Mouse (Mus musculus) heart, embryonic 14.5 days (tissue): Measurements from ENCODE around the gene Lbhd1. TPM values are rescaled to one million over a fixed set of nuclear protein-coding genes. Genes with fewer than 3 reads are reported as not detected.
"Not testable (repeated sequence)": the region's sequence is repeated elsewhere in the genome, so short reads cannot be mapped to it uniquely, and the experiment has no call there.

Experiments used
- ATAC-seq: fragments of 200-750 bp; cut with Nextera tagmentation; 2 replicates; pipeline ENCODE4 v1.8.0; 2017; ENCODE audit warnings: low read depth, moderate TSS enrichment; ENCODE audit not compliant: insufficient number of reproducible peaks, insufficient read depth, low FRiP score
- H3K27ac ChIP-seq, 2 experiments: fragments of 200-500 bp in 1 of 2; fragments of 300-500 bp in 1 of 2; sonication (generic) in 1 of 2; replicated peaks in 1 of 2; 2 replicates each; pipeline ENCODE4 v1.5.1; 2012 to 2014; ENCODE audit warnings: low read depth in 2 of 2, low read length in 2 of 2, control low read depth in 1 of 2, mild to moderate bottlenecking in 1 of 2, mixed read lengths in 1 of 2; ENCODE audit not compliant: control insufficient read depth in 1 of 2, insufficient read depth in 1 of 2
- H3K27me3 ChIP-seq: fragments of 300-500 bp; sonication (generic); 2 replicates; pipeline ENCODE4 v1.6.1; 2014; ENCODE audit warnings: mild to moderate bottlenecking, low read length, control low read depth; ENCODE audit not compliant: control insufficient read depth, insufficient read depth
- H3K36me3 ChIP-seq: fragments of 300-500 bp; sonication (generic); 2 replicates; pipeline ENCODE4 v1.6.1; 2014; ENCODE audit warnings: mild to moderate bottlenecking, control low read depth, low read length, mixed read lengths; ENCODE audit not compliant: control insufficient read depth, insufficient read depth
- H3K4me1 ChIP-seq, 2 experiments: fragments of 200-500 bp in 1 of 2; fragments of 300-500 bp in 1 of 2; sonication (generic) in 1 of 2; 2 replicates each; pipeline ENCODE4 v1.6.1; 2012 to 2014; ENCODE audit warnings: low read length in 2 of 2, control low read depth in 1 of 2, mixed read lengths in 1 of 2; ENCODE audit not compliant: control insufficient read depth in 2 of 2, insufficient read depth in 2 of 2
- H3K4me2 ChIP-seq: fragments of 300-500 bp; sonication (generic); 2 replicates; pipeline ENCODE4 v1.6.1; 2014; ENCODE audit warnings: mild to moderate bottlenecking, low read length
- H3K4me3 ChIP-seq, 2 experiments: fragments of 200-500 bp in 1 of 2; fragments of 300-500 bp in 1 of 2; sonication (generic) in 1 of 2; 2 replicates each; pipeline ENCODE4 v1.5.1; 2012 to 2014; ENCODE audit warnings: low read length in 2 of 2, mild to moderate bottlenecking in 2 of 2, control low read depth in 1 of 2, low read depth in 1 of 2, moderate library complexity in 1 of 2; ENCODE audit not compliant: control insufficient read depth in 1 of 2, insufficient read depth in 1 of 2
- H3K9ac ChIP-seq: fragments of 300-500 bp; sonication (generic); 2 replicates; pipeline ENCODE4 v1.6.1; 2014; ENCODE audit warnings: mild to moderate bottlenecking, low read length
- H3K9me3 ChIP-seq: fragments of 300-500 bp; sonication (generic); 2 replicates; pipeline ENCODE4 v1.6.1; 2016; ENCODE audit warnings: low read length, control low read depth; ENCODE audit not compliant: control insufficient read depth
- WGBS: fragments of 180-500 bp; shearing (Covaris S2); extraction: QIAGEN DNeasy Blood & Tissue Kit; methylation state at CpG from one replicate; pipeline ENCODE4 v1.1.7; 2014; 5-methylcytosine and 5-hydroxymethylcytosine counted together
- polyA plus RNA-seq: library from polyadenylated mRNA; unstranded; fragments of >200 nt; fragmentation: Nextera tagmentation; extraction: Ambion mirVana; gene quantifications from 2 replicates; pipeline ENCODE4 v1.2.1, GENCODE M21; 2014

The Lbhd1 gene
- polyA plus RNA-seq, 1 experiment from 2014 or later = 51.5 TPM

DNA sequence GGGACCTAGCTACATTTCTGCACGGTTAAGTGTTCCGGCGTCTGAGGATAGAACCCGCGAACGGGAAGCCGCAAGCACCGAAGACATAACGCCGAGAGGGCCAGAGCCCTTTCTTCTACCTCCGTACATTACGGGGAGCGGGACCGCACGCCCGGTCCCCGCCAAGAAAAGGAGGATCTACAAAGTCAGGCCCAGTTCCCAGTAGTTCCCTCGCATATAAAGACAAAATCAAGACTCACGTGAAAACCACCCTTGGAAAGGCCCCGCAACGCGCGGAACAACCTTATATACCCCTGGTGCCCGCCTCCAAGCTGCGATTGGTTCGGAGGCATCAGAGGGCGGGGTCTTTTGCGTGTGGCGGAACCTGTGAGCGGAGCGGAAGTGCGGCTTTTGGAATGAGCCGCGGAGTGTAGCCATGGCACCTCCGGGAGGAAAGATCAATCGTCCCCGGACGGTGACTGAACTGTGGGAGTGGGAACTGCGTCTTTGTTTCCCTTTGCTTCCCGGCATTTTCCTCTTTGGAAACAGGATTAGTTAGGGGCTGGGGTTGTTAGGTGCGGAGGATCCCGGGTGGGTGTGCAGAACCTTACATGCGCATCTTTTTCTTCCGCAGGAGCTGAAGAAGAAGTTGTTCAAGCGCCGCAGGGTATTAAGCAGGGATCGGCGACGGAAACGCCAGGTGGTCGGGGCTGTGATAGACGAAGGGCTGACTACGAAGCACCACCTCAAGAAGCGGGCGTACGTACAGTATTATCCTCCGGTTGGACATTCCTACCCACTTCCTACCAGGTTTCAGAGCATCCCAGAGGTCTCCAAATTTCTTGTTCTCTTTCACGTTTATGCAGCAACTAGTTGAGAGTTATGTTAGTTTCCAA lies 5.2 kb downstream of the Lbhd1 start, which contains the start of the genes 1810009A15Rik and Gm49416:
1810009A15Rik (plus strand) TSS at position 343 of the 875 bp plus-strand sequence.
Gm49416 (plus strand) TSS at position 416 of the 875 bp plus-strand sequence.
- H3K27me3 ChIP-seq = no peaks in the 10 kb centered on the region
- H3K27ac ChIP-seq = peak within 1 kb of the TSS; percentile 66 to 82
- H3K9me3 ChIP-seq = no peaks in the 10 kb centered on the region
- WGBS = under 1% methylated on average over 58 of the region's 58 CpGs
- peaks cover 13% of the 10 kb centered on the region for H3K36me3 ChIP-seq
- H3K9ac ChIP-seq = peak within 1 kb of the TSS; percentile 90
- peak within 1 kb of the TSS; percentile 78 to 82 for H3K4me3 ChIP-seq
- H3K4me2 ChIP-seq = peak within 1 kb of the TSS; percentile 90
- ATAC-seq = peak; percentile 88
- H3K4me1 ChIP-seq = peaks cover 4 to 15% of the 10 kb centered on the region in 2 experiments

DNA sequence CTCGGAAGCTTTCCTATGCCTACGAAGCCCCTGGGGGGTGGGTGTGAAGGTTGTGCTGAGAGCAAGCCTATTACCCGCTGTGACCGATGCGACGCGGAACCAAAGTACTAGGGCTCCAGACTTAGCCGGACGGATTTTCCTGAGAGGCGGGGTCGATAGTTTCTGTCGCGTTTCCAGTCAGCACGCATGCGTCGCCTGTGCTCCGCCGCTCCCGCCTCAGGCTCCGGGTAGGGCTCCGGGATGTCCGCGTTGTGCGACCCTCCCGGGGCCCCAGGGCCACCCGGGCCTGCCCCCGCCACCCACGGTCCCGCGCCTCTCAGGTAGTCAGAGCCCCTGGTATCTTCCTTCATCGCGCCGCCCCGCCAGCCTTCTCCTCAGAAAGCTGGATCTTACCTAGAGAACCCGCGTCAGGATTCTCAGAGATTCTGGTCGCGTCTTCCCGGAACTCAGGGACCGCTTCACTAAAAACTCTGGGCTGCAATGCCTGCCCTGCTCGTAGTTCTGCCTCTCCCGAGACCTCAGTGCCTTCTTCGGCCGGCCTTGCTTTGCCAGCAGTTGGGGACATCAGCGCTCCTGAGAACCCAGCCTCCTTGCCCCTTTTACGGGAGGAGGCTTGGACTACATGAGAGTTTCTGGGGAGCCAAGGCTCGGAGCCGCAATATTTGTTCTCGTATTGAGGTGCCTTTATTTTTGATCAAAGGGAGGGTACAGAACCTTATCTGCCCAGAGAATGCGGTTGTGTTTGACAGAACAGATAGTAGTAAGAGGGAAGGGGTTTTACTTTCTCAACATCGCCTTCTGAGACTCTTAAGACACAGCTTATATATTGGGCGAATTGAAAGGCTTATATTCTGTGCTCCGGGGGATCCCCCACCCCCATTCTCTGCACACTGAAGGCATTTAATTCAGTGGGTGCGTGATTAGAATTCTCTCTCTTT lies 9.6 kb downstream of the Lbhd1 start, which contains the start of gene Ints5:
Ints5 (plus strand) TSS at position 177 of the 938 bp plus-strand sequence.
- H3K9ac ChIP-seq = peak within 1 kb of the TSS; percentile 96
- H3K4me2 ChIP-seq = peak within 1 kb of the TSS; percentile 82
- 2% methylated on average over 54 of the region's 54 CpGs for WGBS
- H3K36me3 ChIP-seq = peaks cover 40% of the 10 kb centered on the region
- peak; percentile 54; the same call in 1 of the 2 replicates for ATAC-seq
- no peaks in the 10 kb centered on the region for H3K27me3 ChIP-seq
- no peaks in the 10 kb centered on the region for H3K9me3 ChIP-seq
- peak within 1 kb of the TSS; percentile 90 to 92 for H3K4me3 ChIP-seq
- H3K4me1 ChIP-seq = peaks cover 8 to 19% of the 10 kb centered on the region in 2 experiments; a peak in 3 of 4 replicates
- H3K27ac ChIP-seq = peak within 1 kb of the TSS; percentile 67 to 85

DNA sequence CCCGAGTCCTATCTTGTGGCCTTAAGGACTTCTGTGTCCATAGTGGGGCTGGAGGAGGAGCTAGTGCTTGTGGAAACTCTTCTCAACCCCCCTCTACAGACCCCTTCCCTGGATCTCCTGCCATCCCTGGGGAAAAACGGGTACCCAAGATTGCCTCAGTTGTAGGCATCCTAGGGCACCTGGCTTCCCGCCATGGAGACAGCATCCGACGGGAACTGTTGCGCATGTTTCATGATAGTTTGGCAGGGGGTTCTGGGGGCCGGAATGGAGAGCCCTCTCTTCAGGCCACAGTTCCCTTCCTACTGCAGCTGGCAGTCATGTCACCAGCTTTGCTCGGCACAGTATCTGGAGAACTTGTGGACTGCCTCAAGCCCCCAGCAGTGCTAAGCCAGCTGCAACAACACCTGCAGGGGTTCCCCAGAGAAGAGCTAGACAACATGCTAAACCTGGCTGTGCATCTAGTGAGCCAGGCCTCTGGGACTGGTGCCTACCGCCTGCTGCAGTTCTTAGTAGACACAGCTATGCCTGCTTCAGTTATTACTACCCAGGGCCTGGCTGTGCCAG lies 11.9 kb downstream of the Lbhd1 start:
- ATAC-seq = no peak
- peaks cover 8 to 25% of the 10 kb centered on the region in 2 experiments; a peak in 3 of 4 replicates for H3K4me1 ChIP-seq
- no peak overlapping the region for H3K9ac ChIP-seq
- no peak overlapping the region for H3K4me2 ChIP-seq
- no peak overlapping the region for H3K27ac ChIP-seq
- no peak overlapping the region for H3K4me3 ChIP-seq
- WGBS = 87% methylated on average over 9 of the region's 9 CpGs
- no peaks in the 10 kb centered on the region for H3K9me3 ChIP-seq
- H3K27me3 ChIP-seq = no peaks in the 10 kb centered on the region
- peaks cover 35% of the 10 kb centered on the region for H3K36me3 ChIP-seq

DNA sequence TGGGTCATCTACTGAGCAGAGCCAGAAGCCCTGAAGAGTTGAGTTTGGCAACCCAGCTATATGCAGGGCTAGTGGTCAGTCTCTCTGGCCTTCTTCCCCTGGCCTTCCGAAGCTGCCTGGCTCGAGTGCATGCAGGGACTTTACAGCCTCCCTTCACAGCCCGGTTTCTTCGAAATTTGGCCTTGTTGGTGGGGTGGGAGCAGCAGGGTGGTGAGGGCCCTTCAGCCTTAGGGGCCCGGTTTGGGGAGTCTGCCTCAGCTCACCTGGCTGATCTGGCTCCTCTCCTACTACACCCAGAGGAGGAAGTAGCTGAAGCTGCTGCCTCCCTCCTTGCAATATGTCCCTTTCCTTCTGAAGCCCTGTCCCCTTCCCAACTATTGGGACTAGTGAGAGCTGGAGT lies 12.7 kb downstream of the Lbhd1 start:
- H3K4me2 ChIP-seq, H3K27me3 ChIP-seq, H3K9ac ChIP-seq, ATAC-seq, H3K4me3 ChIP-seq, H3K9me3 ChIP-seq, H3K27ac ChIP-seq: not testable (repeated sequence)
- peaks cover 8 to 25% of the 10 kb centered on the region in 2 experiments; a peak in 3 of 4 replicates for H3K4me1 ChIP-seq
- WGBS = 88% methylated on average over 5 of the region's 5 CpGs
- peaks cover 27% of the 10 kb centered on the region for H3K36me3 ChIP-seq

DNA sequence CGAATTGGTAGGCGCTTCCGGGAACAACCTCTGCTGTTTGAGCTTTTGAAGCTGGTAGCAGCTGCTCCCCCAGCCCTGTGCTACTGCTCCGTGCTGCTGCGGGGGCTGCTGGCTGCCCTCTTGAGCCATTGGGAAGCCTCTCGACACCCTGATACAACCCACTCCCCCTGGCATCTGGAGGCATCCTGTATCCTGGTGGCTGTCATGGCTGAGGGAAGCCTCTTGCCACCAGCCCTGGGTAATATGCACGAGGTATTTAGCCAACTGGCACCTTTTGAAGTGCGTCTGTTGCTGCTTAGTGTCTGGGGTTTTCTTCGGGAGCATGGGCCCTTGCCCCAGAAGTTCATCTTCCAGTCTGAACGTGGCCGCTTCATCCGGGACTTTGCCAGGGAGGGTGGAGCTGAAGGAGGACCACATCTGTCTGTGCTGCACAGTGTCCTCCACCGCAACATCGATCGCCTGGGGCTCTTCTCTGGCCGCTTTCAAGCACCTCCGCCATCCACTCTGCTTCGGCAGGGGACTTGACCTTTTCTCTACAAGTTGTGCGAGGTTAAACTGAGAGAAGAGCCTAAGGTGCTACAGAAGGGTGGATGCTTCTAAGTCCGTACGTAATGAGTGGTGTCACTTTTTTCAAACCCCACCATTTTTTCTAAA lies 13.8 kb downstream of the Lbhd1 start:
- WGBS = 23% methylated on average over 21 of the region's 21 CpGs

DNA sequence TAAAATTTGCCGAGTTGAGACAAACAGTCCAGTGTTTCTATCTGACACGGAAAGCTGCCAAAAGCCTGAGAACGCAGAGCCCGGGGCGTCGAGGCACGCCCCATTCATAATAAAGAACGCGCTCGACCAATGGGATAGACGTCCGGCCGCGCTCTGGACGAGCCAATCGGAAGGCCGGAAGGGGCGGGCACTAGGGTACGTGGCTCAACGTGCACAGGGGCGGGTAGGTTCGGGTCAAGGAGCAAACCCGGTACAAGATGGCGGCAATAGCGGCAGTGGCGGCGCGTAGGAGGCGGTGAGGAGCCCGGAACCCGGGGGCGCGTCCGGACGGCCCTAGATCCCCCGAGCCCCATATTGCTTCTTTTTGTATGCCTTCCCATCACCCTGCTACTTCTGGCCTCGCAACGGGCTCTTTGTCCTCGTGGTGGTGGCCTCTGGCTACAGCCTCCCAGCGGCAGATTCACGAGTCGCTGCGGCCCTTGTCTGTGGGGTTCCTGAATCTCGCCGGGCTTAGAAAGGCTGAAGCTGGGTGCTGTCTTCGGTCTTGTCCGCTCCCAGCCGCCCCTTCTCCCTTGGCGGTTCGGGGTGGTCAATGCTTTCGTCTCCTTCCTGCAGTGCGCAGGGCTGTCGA lies 14.4 kb downstream of the Lbhd1 start, which contains the start of gene Ganab:
Ganab (plus strand) TSS at position 207 of the 631 bp plus-strand sequence.
- peaks cover 38% of the 10 kb centered on the region for H3K36me3 ChIP-seq
- H3K9ac ChIP-seq = peak within 1 kb of the TSS; percentile 99
- peak within 1 kb of the TSS; percentile 93 for H3K4me2 ChIP-seq
- H3K4me1 ChIP-seq = peaks cover 8 to 25% of the 10 kb centered on the region in 2 experiments; a peak in 3 of 4 replicates
- WGBS = under 1% methylated on average over 53 of the region's 53 CpGs
- no peaks in the 10 kb centered on the region for H3K9me3 ChIP-seq
- H3K4me3 ChIP-seq = peak within 1 kb of the TSS; percentile 81 to 98
- peak within 1 kb of the TSS; percentile 82 to 90 for H3K27ac ChIP-seq
- ATAC-seq = peak; percentile 97
- H3K27me3 ChIP-seq = no peaks in the 10 kb centered on the region

More for the DNA sequence above, 13.8 kb downstream of the Lbhd1 start:
- Histone ChIP-seq H3K4me2 (peak overlapping the region; percentile 93), H3K27ac (peak overlapping the region; percentile 82 to 90), H3K4me3 (peak overlapping the region; percentile 25 to 98), H3K9ac (peak overlapping the region; percentile 70), H3K4me1 (peaks cover 8 to 25% of the 10 kb centered on the region in 2 experiments; a peak in 3 of 4 replicates), H3K36me3 (peaks cover 32% of the 10 kb centered on the region)
- peak; percentile 26; the same call in 1 of the 2 replicates for ATAC-seq
- H3K9me3 ChIP-seq, H3K27me3 ChIP-seq: not testable (repeated sequence)
